Mouse (Mus musculus) adrenal gland, adult 10 weeks (tissue): ENCODE measurements around the gene Cby1. TPM values are rescaled to one million over a fixed set of nuclear protein-coding genes. Genes with fewer than 3 reads are reported as not detected.

Experiments
- polyA plus RNA-seq: library from polyadenylated mRNA; stranded (reverse); fragments of 350-450 nt; fragmentation: Illumina TruSeq; extraction: RNeasy Lipid Tissue Mini Kit (QIAGEN cat#74804); gene quantifications from one replicate; pipeline ENCODE4 v1.2.3, GENCODE M21; 2014; ENCODE audit warnings: low read depth, low replicate concordance

Gene Cby1
- 0.93 TPM for polyA plus RNA-seq

GRCm38 (mm10) chr15:79658531-79659375 lies at the start of gene Cby1, which contains the start of gene Fam227a:
Gene Cby1 (plus strand): TSS chr15:79659199.
Gene Fam227a (minus strand): TSS chr15:79658956.

DNA sequence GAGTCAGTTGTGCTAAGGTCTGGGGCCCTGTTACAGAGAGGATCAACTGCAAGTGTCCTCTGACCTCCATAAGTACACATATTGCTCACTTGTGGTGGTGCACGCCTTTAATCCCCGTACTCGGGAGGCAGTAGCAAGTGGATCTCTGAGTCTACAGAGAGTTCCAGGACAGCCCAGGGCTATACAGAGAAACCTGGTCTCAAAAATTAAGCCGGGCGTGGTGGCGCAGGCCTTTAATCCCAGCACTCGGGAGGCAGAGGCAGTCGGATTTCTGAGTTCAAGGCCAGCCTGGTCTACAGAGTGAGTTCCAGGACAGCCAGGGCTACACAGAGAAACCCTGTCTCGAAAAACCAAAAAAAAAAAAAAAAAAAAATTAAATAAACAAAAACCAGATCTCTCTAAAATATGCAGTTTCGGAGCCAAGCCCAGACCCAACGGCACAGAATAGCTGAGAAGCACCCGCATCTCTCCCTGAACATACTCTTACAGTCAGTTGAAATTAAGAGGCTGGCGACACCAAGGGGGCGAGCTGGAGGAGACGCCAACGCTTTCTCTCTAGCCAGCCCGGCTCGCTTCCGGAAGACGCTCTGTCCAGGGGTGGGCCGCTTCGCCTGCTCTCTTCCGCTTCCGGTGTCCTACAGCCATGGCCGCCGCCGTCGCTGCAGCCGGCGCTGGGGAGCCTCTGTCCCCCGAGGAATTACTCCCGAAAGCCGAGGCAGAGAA lies 11.4 kb downstream of the Cby1 start, which contains the start of gene Tomm22:
Gene Tomm22, plus strand, starts transcription at position 613 of the 723 bp plus-strand sequence.

GRCm38 (mm10) chr15:79687646-79688267 lies 28.8 kb downstream of the Cby1 start, which contains the start of gene Josd1:
Gene Josd1 (minus strand): TSS chr15:79687919.

DNA sequence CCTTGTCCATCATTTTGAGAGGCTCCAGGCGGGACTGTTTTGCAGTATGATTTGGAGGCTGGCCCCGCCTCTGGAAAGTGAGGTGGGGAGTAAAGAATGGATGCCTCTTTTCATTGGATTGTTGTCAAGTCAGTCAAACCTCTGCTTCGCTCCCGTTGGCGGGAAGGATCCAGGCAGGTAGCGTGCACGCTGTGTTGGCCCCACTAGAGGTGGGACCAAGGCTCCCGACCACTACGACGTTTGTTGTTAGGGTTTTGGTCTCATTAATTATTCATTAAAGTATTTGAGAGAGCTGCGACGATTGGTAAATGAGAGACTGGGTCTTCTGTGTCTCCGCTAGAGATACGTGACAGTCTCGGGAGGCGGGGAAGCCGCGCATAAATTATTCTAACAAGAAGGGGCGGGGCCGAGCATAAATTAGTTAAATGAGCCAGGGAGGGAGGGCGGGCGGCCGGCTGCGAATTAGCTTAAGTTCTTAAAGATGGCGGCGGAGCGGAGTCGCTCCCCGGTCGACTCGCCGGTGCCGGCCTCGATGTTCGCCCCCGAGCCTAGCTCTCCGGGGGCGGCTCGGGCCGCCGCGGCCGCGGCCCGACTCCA lies 31.5 kb downstream of the Cby1 start, which contains the start of gene Gtpbp1:
Gene Gtpbp1, plus strand, starts transcription at position 420 of the 597 bp plus-strand sequence.

Other genes starting within 250 kb of the Cby1 start
- 20.4 TPM for gene Csnk1e, start 203.6 kb upstream of the Cby1 start, polyA plus RNA-seq
- gene Kcnj4, start 154.0 kb upstream of the Cby1 start, polyA plus RNA-seq, result not detected
- 2.3 TPM for gene Kdelr3, start 142.8 kb upstream of the Cby1 start, polyA plus RNA-seq
- gene Ddx17, start 112.5 kb upstream of the Cby1 start, polyA plus RNA-seq, result 281 TPM
- 9.0 TPM for gene Dmc1, start 54.1 kb upstream of the Cby1 start, polyA plus RNA-seq
- 1.7 TPM for gene Fam227a, start 243 bp upstream of the Cby1 start, polyA plus RNA-seq
- 276 TPM for gene Tomm22, start 11.7 kb downstream of the Cby1 start, polyA plus RNA-seq
- gene Josd1, start 28.7 kb downstream of the Cby1 start, polyA plus RNA-seq, result 17.4 TPM
- 1.9 TPM for gene Gtpbp1, start 31.6 kb downstream of the Cby1 start, polyA plus RNA-seq
- gene Sun2, start 83.3 kb downstream of the Cby1 start, polyA plus RNA-seq, result 4.4 TPM
- gene Dnal4, start 118.7 kb downstream of the Cby1 start, polyA plus RNA-seq, result 1.3 TPM
- 0.82 TPM for gene Nptxr, start 145.6 kb downstream of the Cby1 start, polyA plus RNA-seq
- gene Npcd, start 175.0 kb downstream of the Cby1 start, polyA plus RNA-seq, result not detected
- gene Cbx6, start 175.5 kb downstream of the Cby1 start, polyA plus RNA-seq, result 8.0 TPM
- 5.8 TPM for gene Apobec3, start 232.5 kb downstream of the Cby1 start, polyA plus RNA-seq